Mouse (Mus musculus) embryonic stem cell, embryonic (primary cell): Measurements from ENCODE around the gene Rnasel.
"Not testable (repeated sequence)": the region's sequence is repeated elsewhere in the genome, so short reads cannot be mapped to it uniquely, and the experiment has no call there.

ENCODE experiments used
- CTCF ChIA-PET, 4 experiments: fragments of 300-600 bp in 2 of 4; fragments of 350-600 bp in 2 of 4; sonication (Branson Sonifier 250); formaldehyde crosslinking; loops; one replicate each; lab custom pipeline; 2022; ENCODE audit warnings: inconsistent platforms in 2 of 4; lab: Charles Lee
- POLR2A ChIA-PET, 4 experiments: fragments of 300-600 bp in 2 of 4; fragments of 350-600 bp in 2 of 4; sonication (Branson Sonifier 250); formaldehyde crosslinking; loops; one replicate each; lab custom pipeline; 2022; ENCODE audit warnings: antibody characterized with exemption in 4 of 4, inconsistent platforms in 1 of 4; lab: Charles Lee

Rnasel gene

GRCm38 (mm10) chr1:153747861-153748530 lies 1.2 kb upstream of the Rnasel start:
- ChIA-PET CTCF (interaction anchor here in 3 of 4 experiments (0.6 to 5.0 kb wide), 12 partner anchors 9 to 198 kb away, joined by 3 to 80 read pairs (median 8); partner anchors contain the start of genes Npl (in 1 of the 3) and Rgs8 (in 1 of the 3)), POLR2A (interaction anchor here in 3 of 4 experiments (1.3 to 3.0 kb wide), 10 partner anchors 9 to 199 kb away, joined by 3 to 16 read pairs (median 6); partner anchors contain the start of genes Npl (in 2 of the 3) and Rgs8 (in 1 of the 3))

- CTCF ChIA-PET, result interaction anchor here (0.5 to 5.0 kb wide), 53 partner anchors 8 to 1357 kb away, joined by 3 to 80 read pairs (median 5); partner anchors contain the start of genes Npl (in 3 of the 4), Glul (in 1 of the 4), Rgs8 (in 1 of the 4) and Teddm2 (in 1 of the 4)
- POLR2A ChIA-PET, result interaction anchor here (0.6 to 3.0 kb wide), 28 partner anchors 10 to 557 kb away, joined by 3 to 16 read pairs (median 4); partner anchors contain the start of genes Npl (in 3 of the 4), Dhx9 (in 1 of the 4), Glul (in 1 of the 4) and Rgs8 (in 1 of the 4)
Observed at GRCm38 (mm10) chr1:153748549-153748948, 677 bp upstream of the Rnasel start.

- CTCF ChIA-PET, result interaction anchor here (0.5 to 5.0 kb wide), 40 partner anchors 9 to 524 kb away, joined by 3 to 80 read pairs (median 6); partner anchors contain the start of gene Npl (in 3 of the 4)
- POLR2A ChIA-PET, result interaction anchor here (0.9 to 3.0 kb wide), 23 partner anchors 8 to 279 kb away, joined by 3 to 16 read pairs (median 4); partner anchors contain the start of genes Npl (in 4 of the 4) and Dhx9 (in 1 of the 4)
Observed at GRCm38 (mm10) chr1:153750054-153750453, 828 bp downstream of the Rnasel start.

- ChIA-PET POLR2A (interaction anchor here in 1 of 4 experiments (1.0 to 1.5 kb wide), 2 partner anchors 19 to 194 kb away, joined by 3 read pairs; no protein-coding TSS in a partner anchor), CTCF (interaction anchor here in 2 of 4 experiments (0.5 to 1.3 kb wide), 3 partner anchors 193 to 1329 kb away, joined by 3 to 4 read pairs (median 3); no protein-coding TSS in a partner anchor)
Observed at GRCm38 (mm10) chr1:153751763-153752301, 2.6 kb downstream of the Rnasel start.

GRCm38 (mm10) chr1:153752521-153752920 lies 3.3 kb downstream of the Rnasel start:
- ChIA-PET POLR2A (interaction anchor here in 1 of 4 experiments (1.0 to 1.5 kb wide), 3 partner anchors 12 to 194 kb away, joined by 3 read pairs; no protein-coding TSS in a partner anchor), CTCF (interaction anchor here in 2 of 4 experiments (0.5 to 1.3 kb wide), 3 partner anchors 194 to 397 kb away, joined by 3 to 4 read pairs (median 4); no protein-coding TSS in a partner anchor)

GRCm38 (mm10) chr1:153753725-153754464 lies 4.7 kb downstream of the Rnasel start:
- CTCF ChIA-PET, result interaction anchor here (0.6 to 1.4 kb wide), 5 partner anchors 11 to 1075 kb away, joined by 3 to 4 read pairs (median 3); no protein-coding TSS in a partner anchor
- POLR2A ChIA-PET, result interaction anchor here in 1 of 4 experiments (1.4 kb wide), 1 partner anchor 10 kb away, joined by 3 read pairs; no protein-coding TSS in a partner anchor

- CTCF ChIA-PET, result interaction anchor here in 1 of 4 experiments (0.6 kb wide), 1 partner anchor 11 kb away, joined by 3 read pairs; no protein-coding TSS in a partner anchor
- POLR2A ChIA-PET, result interaction anchor here in 1 of 4 experiments (1.2 to 2.2 kb wide), 2 partner anchors 11 to 15 kb away, joined by 3 to 5 read pairs; partner anchors contain the start of gene Rnasel
Observed at GRCm38 (mm10) chr1:153764136-153764535, 14.9 kb downstream of the Rnasel start.

- CTCF ChIA-PET, result interaction anchor here in 2 of 4 experiments (0.6 to 3.3 kb wide), 3 partner anchors 17 to 212 kb away, joined by 5 to 13 read pairs (median 6); partner anchors contain the start of gene Rnasel (in 2 of the 2)
- POLR2A ChIA-PET, result interaction anchor here in 3 of 4 experiments (0.9 to 2.5 kb wide), 7 partner anchors 9 to 1079 kb away, joined by 3 to 16 read pairs (median 3); partner anchors contain the start of genes Npl (in 2 of the 3) and Rnasel (in 1 of the 3)
Observed at GRCm38 (mm10) chr1:153766298-153766697, 17.1 kb downstream of the Rnasel start.

- POLR2A ChIA-PET, result interaction anchor here in 1 of 4 experiments (1.4 to 2.5 kb wide), 2 partner anchors 18 to 218 kb away, joined by 5 to 16 read pairs; partner anchors contain the start of genes Npl and Rnasel
- CTCF ChIA-PET, result interaction anchor here in 1 of 4 experiments (3.3 kb wide), 1 partner anchor 18 kb away, joined by 13 read pairs; the partner anchor contains the start of gene Rnasel
Observed at GRCm38 (mm10) chr1:153767281-153767680, 18.1 kb downstream of the Rnasel start.

GRCm38 (mm10) chr1:153768465-153768864 lies 19.2 kb downstream of the Rnasel start:
- CTCF ChIA-PET, result no interaction called here
- POLR2A ChIA-PET, result no interaction called here

GRCm38 (mm10) chr1:153769571-153769970 lies 20.3 kb downstream of the Rnasel start:
- POLR2A ChIA-PET, result not testable (repeated sequence)
- CTCF ChIA-PET, result interaction anchor here in 1 of 4 experiments (1.4 kb wide), 1 partner anchor 20 kb away, joined by 3 read pairs; the partner anchor contains the start of gene Rnasel

GRCm38 (mm10) chr1:153769998-153770775 lies 21.0 kb downstream of the Rnasel start:
- ChIA-PET POLR2A (no interaction called here), CTCF (interaction anchor here in 1 of 4 experiments (1.4 kb wide), 1 partner anchor 21 kb away, joined by 3 read pairs; the partner anchor contains the start of gene Rnasel)

GRCm38 (mm10) chr1:153770776-153771167 lies 21.5 kb downstream of the Rnasel start:
- POLR2A ChIA-PET, result no interaction called here
- CTCF ChIA-PET, result no interaction called here

GRCm38 (mm10) chr1:153775174-153775573 lies 25.9 kb downstream of the Rnasel start:
- ChIA-PET POLR2A (interaction anchor here in 2 of 4 experiments (0.6 to 1.1 kb wide), 2 partner anchors 10 to 441 kb away, joined by 3 read pairs; no protein-coding TSS in a partner anchor), CTCF (no interaction called here)

GRCm38 (mm10) chr1:153776257-153776656 lies 27.0 kb downstream of the Rnasel start:
- ChIA-PET CTCF (interaction anchor here in 1 of 4 experiments (0.7 kb wide), 1 partner anchor 235 kb away, joined by 3 read pairs; no protein-coding TSS in a partner anchor), POLR2A (interaction anchor here in 1 of 4 experiments (1.1 kb wide), 1 partner anchor 11 kb away, joined by 3 read pairs; no protein-coding TSS in a partner anchor)

GRCm38 (mm10) chr1:153778205-153778604 lies 29.0 kb downstream of the Rnasel start:
- POLR2A ChIA-PET, result interaction anchor here in 1 of 4 experiments (0.6 kb wide), 2 partner anchors 13 to 893 kb away, joined by 3 to 4 read pairs; no protein-coding TSS in a partner anchor
- CTCF ChIA-PET, result interaction anchor here in 1 of 4 experiments (0.6 kb wide), 1 partner anchor 29 kb away, joined by 9 read pairs; no protein-coding TSS in a partner anchor
